Mouse (Mus musculus) embryonic fibroblast, embryonic 13.5 days (primary cell): Measurements from ENCODE around the gene Trib2.

Experiments
- CTCF ChIP-seq: IDR thresholded peaks from 2 replicates; pipeline ENCODE4 v1.5.1; 2011; ENCODE audit warnings: mild to moderate bottlenecking, control low read depth, low read length, moderate library complexity, borderline replicate concordance; ENCODE audit not compliant: insufficient read depth
- POLR2A ChIP-seq: IDR thresholded peaks from 2 replicates; pipeline ENCODE4 v1.6.1; 2011; ENCODE audit warnings: low read depth, mild to moderate bottlenecking, control low read depth, low read length, moderate library complexity

- TF ChIP-seq CTCF (no peak), POLR2A (0 out of 2 replicates have a peak, but pooled peaks have one; percentile 10)
These were observed 2.3 kb downstream of the Trib2 start for GRCm38 (mm10) chr12:15814249-15815081.
